Mouse (Mus musculus) right cerebral cortex, postnatal 10 days (tissue): ENCODE measurements at regions not wholly inside any gene's neighbourhood (a gene's known extent, or its start where the extent isn't known, plus 50 kb on each side); places are given as distances from the start of the nearest gene placed in this dataset.

Experiments
- DNase-seq, 2 experiments: peaks; one replicate each; pipeline ENCODE4 v3.0.0; 2021; ENCODE audit warnings: low spot score in 2 of 2

GRCm38 (mm10) chr2:138123331-138123730, 133.0 kb upstream of the Btbd3 start:
- no peak for DNase-seq

GRCm38 (mm10) chr2:138120868-138121267, 135.5 kb upstream of the Btbd3 start:
- no peak for DNase-seq

- DNase-seq: no peak
Measured at GRCm38 (mm10) chr2:138120131-138120530, 136.2 kb upstream of the Btbd3 start.

- DNase-seq: no peak
Measured at GRCm38 (mm10) chr2:138099777-138100176, 156.6 kb upstream of the Btbd3 start.

GRCm38 (mm10) chr2:138085390-138085789, 171.0 kb upstream of the Btbd3 start:
- peak; percentile 37 to 62 for DNase-seq

- DNase-seq: no peak
Measured at GRCm38 (mm10) chr2:138084564-138085283, 171.6 kb upstream of the Btbd3 start.

GRCm38 (mm10) chr2:138074020-138074613, 182.2 kb upstream of the Btbd3 start:
- peak; percentile 65 to 71 for DNase-seq

GRCm38 (mm10) chr2:138072165-138072728, 184.1 kb upstream of the Btbd3 start:
- DNase-seq: no peak

GRCm38 (mm10) chr2:138053081-138053480, 203.3 kb upstream of the Btbd3 start:
- DNase-seq: no peak

- peak in 1 of 2 experiments; percentile 31 for DNase-seq
Measured at GRCm38 (mm10) chr2:138048341-138048740, 208.0 kb upstream of the Btbd3 start.

GRCm38 (mm10) chr2:138047781-138048201, 208.6 kb upstream of the Btbd3 start:
- peak; percentile 42 to 43 for DNase-seq

- DNase-seq: no peak
Measured at GRCm38 (mm10) chr2:138047361-138047760, 209.0 kb upstream of the Btbd3 start.

- no peak for DNase-seq
Measured at GRCm38 (mm10) chr2:138046918-138047317, 209.4 kb upstream of the Btbd3 start.

- DNase-seq: no peak
Measured at GRCm38 (mm10) chr2:138045933-138046642, 210.3 kb upstream of the Btbd3 start.

GRCm38 (mm10) chr2:138040706-138041105, 215.7 kb upstream of the Btbd3 start:
- DNase-seq: no peak

GRCm38 (mm10) chr2:138040302-138040701, 216.1 kb upstream of the Btbd3 start:
- no peak for DNase-seq

- no peak for DNase-seq
Measured at GRCm38 (mm10) chr2:138034123-138034736, 222.1 kb upstream of the Btbd3 start.

GRCm38 (mm10) chr2:138033379-138034122, 222.8 kb upstream of the Btbd3 start:
- peak; percentile 84 to 91 for DNase-seq

GRCm38 (mm10) chr2:138027411-138027810, 229.0 kb upstream of the Btbd3 start:
- no peak for DNase-seq

- no peak for DNase-seq
Measured at GRCm38 (mm10) chr2:138023558-138023957, 232.8 kb upstream of the Btbd3 start.

- DNase-seq: no peak
Measured at GRCm38 (mm10) chr2:137981766-137982165, 274.6 kb upstream of the Btbd3 start.
